Mouse (Mus musculus): ENCODE data around the gene Nomo1. TPM values are rescaled to one million over a fixed set of nuclear protein-coding genes. Genes with fewer than 3 reads are reported as not detected.
A peak's percentile ranks its signal among the peaks of the same experiment; 100 is the strongest.

The Nomo1 gene
- polyA plus RNA-seq, 1 experiment from 2014 or later = 46.7 TPM

DNA sequence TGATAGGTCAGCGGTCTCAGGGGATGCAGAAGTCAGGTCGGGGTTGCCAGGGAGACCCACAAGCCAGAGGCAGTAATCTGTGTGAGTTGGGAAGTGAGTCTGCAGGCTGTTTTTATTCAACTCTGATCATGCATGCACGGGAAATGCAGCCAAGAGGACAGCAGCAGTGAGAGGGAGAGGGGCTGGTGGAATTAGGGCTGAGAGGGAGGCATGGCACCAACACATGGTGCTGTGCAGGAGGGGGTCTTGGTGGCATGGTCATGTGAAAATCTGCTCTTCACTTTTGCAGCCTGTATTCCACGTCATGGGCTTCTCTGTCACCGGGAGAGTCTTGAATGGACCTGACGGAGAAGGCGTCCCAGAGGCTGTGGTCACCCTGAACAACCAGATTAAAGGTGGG is 16.5 kb downstream of the Nomo1 start:
- H3K4me2 ChIP-seq = no peak overlapping the region
- no peak overlapping the region for H3K9ac ChIP-seq
- no peak for ATAC-seq (replicated peaks)
- H3K4me3 ChIP-seq = no peak overlapping the region
- no peak overlapping the region for H3K27ac ChIP-seq
- no peaks in the 10 kb centered on the region for H3K27me3 ChIP-seq (replicated peaks)
- no peaks in the 10 kb centered on the region for H3K9me3 ChIP-seq
- 60% methylated on average over 7 of the region's 7 CpGs for WGBS
- no peaks in the 10 kb centered on the region for H3K4me1 ChIP-seq
- H3K36me3 ChIP-seq (replicated peaks) = peaks cover 57% of the 10 kb centered on the region; the same call in 1 of the 2 replicates

DNA sequence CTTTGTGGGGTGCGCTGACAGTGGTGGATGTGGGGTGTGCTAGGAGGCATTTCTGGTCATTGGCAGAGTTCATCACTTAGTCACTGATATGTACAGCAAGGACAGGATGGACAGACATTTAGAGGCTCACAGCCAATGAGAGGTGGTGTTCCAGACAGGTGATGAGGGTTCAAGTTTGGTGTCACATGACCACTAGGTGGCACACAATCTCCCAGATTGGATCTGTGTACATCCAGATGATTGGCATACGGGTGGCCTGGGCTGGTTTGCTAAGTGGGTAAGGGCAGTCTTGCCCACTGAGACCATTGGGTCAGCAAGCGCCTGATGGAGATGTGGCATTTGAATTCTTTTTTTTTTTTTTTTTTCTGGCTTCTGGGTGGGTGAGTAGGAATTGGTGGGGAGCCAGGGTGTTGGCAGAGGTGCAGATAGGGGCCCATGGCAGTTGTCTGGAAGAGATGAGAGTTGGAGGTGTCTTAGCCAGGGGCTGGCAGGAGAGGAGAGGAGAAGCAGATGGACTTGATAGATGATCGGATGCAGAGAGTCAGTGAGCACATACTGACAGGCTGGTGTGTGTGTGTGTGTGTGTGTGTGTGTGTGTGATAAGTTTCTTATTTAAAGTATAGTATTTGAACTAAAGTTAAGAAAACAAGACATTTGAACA is 18.8 kb downstream of the Nomo1 start:
- Histone ChIP-seq H3K27ac (no peak overlapping the region), H3K27me3 (replicated peaks) (no peaks in the 10 kb centered on the region), H3K4me1 (no peaks in the 10 kb centered on the region), H3K9ac (no peak overlapping the region), H3K9me3 (no peaks in the 10 kb centered on the region), H3K4me3 (no peak overlapping the region), H3K36me3 (replicated peaks) (peaks cover 51% of the 10 kb centered on the region; the same call in 1 of the 2 replicates), H3K4me2 (no peak overlapping the region)
- 92% methylated on average over 4 of the region's 4 CpGs for WGBS
- no peak for ATAC-seq (replicated peaks)

GRCm38 (mm10) chr7:46053566-46053965 is 20.1 kb downstream of the Nomo1 start:
- H3K27me3 ChIP-seq (replicated peaks) = no peaks in the 10 kb centered on the region
- WGBS = 96% methylated on average over 3 of the region's 3 CpGs
- no peak overlapping the region for H3K9ac ChIP-seq
- H3K36me3 ChIP-seq (replicated peaks) = peaks cover 46% of the 10 kb centered on the region; the same call in 1 of the 2 replicates
- no peak overlapping the region for H3K4me3 ChIP-seq
- H3K9me3 ChIP-seq = no peaks in the 10 kb centered on the region
- no peak for ATAC-seq (replicated peaks)
- no peaks in the 10 kb centered on the region for H3K4me1 ChIP-seq
- no peak overlapping the region for H3K4me2 ChIP-seq
- H3K27ac ChIP-seq = no peak overlapping the region

GRCm38 (mm10) chr7:46058882-46059281 is 25.4 kb downstream of the Nomo1 start:
- H3K36me3 ChIP-seq (replicated peaks) = peaks cover 50% of the 10 kb centered on the region; the same call in 1 of the 2 replicates
- no peak overlapping the region for H3K4me2 ChIP-seq
- no peaks in the 10 kb centered on the region for H3K27me3 ChIP-seq (replicated peaks)
- no peaks in the 10 kb centered on the region for H3K9me3 ChIP-seq
- no peaks in the 10 kb centered on the region for H3K4me1 ChIP-seq
- no peak overlapping the region for H3K4me3 ChIP-seq
- H3K9ac ChIP-seq = no peak overlapping the region
- ATAC-seq (replicated peaks) = no peak
- no peak overlapping the region for H3K27ac ChIP-seq
- 94% methylated on average over 11 of the region's 11 CpGs for WGBS

DNA sequence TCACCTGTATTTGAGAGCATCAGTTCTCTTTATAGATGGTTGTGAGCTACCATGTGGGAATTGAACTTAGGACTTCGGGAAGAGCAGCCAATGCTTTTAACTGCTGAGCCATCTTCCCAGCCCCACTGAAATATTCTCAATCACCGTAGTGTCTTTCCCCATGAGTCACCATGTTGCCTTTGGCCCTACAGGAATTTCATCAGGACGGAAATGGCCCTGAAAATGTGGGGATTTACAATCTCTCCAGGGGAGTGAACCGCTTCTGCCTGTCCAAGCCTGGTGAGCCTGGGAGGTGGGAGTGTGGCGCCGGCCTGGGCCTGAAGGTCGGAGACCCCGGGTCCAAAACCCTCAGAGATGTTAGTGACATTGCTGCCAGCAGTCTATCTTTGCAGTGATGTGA is 27.2 kb downstream of the Nomo1 start:
- H3K9ac ChIP-seq = no peak overlapping the region
- H3K4me3 ChIP-seq = no peak overlapping the region
- no peaks in the 10 kb centered on the region for H3K4me1 ChIP-seq
- no peaks in the 10 kb centered on the region for H3K27me3 ChIP-seq (replicated peaks)
- peaks cover 40% of the 10 kb centered on the region; the same call in 1 of the 2 replicates for H3K36me3 ChIP-seq (replicated peaks)
- no peak overlapping the region for H3K4me2 ChIP-seq
- no peak for ATAC-seq (replicated peaks)
- 94% methylated on average over 8 of the region's 8 CpGs for WGBS
- no peak overlapping the region for H3K27ac ChIP-seq
- H3K9me3 ChIP-seq = no peaks in the 10 kb centered on the region

DNA sequence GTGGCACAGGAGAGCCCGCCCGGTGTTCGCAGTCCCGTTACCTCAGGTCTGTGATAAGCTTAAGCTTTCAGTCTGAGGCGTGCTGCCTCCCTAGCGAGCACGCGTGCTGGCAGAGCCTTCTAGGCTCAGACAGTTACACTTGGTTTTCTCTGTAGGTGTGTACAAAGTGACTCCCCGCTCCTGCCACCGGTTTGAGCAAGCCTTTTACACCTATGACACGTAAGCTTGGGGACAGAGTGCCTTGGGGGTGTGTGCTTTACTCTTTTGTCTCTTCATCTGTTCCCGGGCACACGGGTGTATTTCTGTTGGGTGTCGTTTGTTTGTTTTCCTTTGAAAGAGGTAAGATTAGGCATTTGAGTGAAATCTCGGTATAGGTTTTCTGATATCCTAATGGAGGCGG is 28.1 kb downstream of the Nomo1 start:
- no peaks in the 10 kb centered on the region for H3K9me3 ChIP-seq
- ATAC-seq (replicated peaks) = no peak
- H3K4me2 ChIP-seq = no peak overlapping the region
- no peaks in the 10 kb centered on the region for H3K4me1 ChIP-seq
- H3K4me3 ChIP-seq = no peak overlapping the region
- no peaks in the 10 kb centered on the region for H3K27me3 ChIP-seq (replicated peaks)
- H3K36me3 ChIP-seq (replicated peaks) = peaks cover 43% of the 10 kb centered on the region; the same call in 1 of the 2 replicates
- 96% methylated on average over 16 of the region's 16 CpGs for WGBS
- no peak overlapping the region for H3K27ac ChIP-seq
- H3K9ac ChIP-seq = no peak overlapping the region

- Histone ChIP-seq H3K4me1 (no peaks in the 10 kb centered on the region), H3K27ac (no peak overlapping the region), H3K9me3 (no peaks in the 10 kb centered on the region), H3K4me2 (no peak overlapping the region), H3K9ac (no peak overlapping the region), H3K27me3 (replicated peaks) (no peaks in the 10 kb centered on the region), H3K36me3 (replicated peaks) (peaks cover 44% of the 10 kb centered on the region; the same call in 1 of the 2 replicates), H3K4me3 (no peak overlapping the region)
- no peak for ATAC-seq (replicated peaks)
- 94% methylated on average over 6 of the region's 6 CpGs for WGBS
These were observed 29.8 kb downstream of the Nomo1 start for GRCm38 (mm10) chr7:46063296-46063695.

DNA sequence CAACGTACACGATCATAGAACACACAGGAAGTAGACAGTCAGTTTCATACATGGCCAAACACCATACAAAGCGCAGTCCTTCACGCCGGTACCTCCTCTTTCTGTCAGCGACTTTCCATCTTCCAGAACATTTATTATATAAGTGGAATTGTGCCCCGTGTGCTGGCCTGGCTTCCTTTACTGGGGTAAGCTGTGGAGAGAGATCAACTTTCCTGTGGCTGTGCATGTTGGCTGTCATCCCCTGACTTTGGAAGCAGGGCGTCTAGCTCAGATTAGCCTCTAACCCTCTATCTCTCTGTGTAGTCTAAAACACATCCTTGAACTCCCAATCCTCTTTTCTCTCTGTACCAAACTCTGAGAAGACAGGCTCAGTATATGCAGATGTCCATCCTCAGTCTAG is 35.3 kb downstream of the Nomo1 start:
- Histone ChIP-seq H3K4me1 (no peaks in the 10 kb centered on the region), H3K27ac (no peak overlapping the region), H3K4me2 (no peak overlapping the region), H3K4me3 (no peak overlapping the region), H3K27me3 (replicated peaks) (no peaks in the 10 kb centered on the region), H3K9ac (no peak overlapping the region), H3K9me3 (no peaks in the 10 kb centered on the region), H3K36me3 (replicated peaks) (peaks cover 51% of the 10 kb centered on the region; the same call in 1 of the 2 replicates)
- ATAC-seq (replicated peaks) = no peak
- WGBS = 97% methylated on average over 8 of the region's 8 CpGs

- Histone ChIP-seq H3K9ac (no peak overlapping the region), H3K4me1 (no peaks in the 10 kb centered on the region), H3K4me2 (no peak overlapping the region), H3K36me3 (replicated peaks) (peaks cover 36% of the 10 kb centered on the region; the same call in 1 of the 2 replicates), H3K27me3 (replicated peaks) (no peaks in the 10 kb centered on the region), H3K27ac (no peak overlapping the region), H3K4me3 (no peak overlapping the region), H3K9me3 (no peaks in the 10 kb centered on the region)
- no peak for ATAC-seq (replicated peaks)
- WGBS = 90% methylated on average over 7 of the region's 7 CpGs
These were observed 43.3 kb downstream of the Nomo1 start for GRCm38 (mm10) chr7:46076844-46077243.

GRCm38 (mm10) chr7:46077675-46078074 is 44.2 kb downstream of the Nomo1 start:
- H3K4me3 ChIP-seq = no peak overlapping the region
- no peak overlapping the region for H3K4me2 ChIP-seq
- H3K27ac ChIP-seq = no peak overlapping the region
- H3K9ac ChIP-seq = no peak overlapping the region
- H3K9me3 ChIP-seq = no peaks in the 10 kb centered on the region
- 75% methylated on average over 12 of the region's 12 CpGs for WGBS
- no peaks in the 10 kb centered on the region for H3K4me1 ChIP-seq
- no peak for ATAC-seq (replicated peaks)
- peaks cover 36% of the 10 kb centered on the region; the same call in 1 of the 2 replicates for H3K36me3 ChIP-seq (replicated peaks)
- no peaks in the 10 kb centered on the region for H3K27me3 ChIP-seq (replicated peaks)

DNA sequence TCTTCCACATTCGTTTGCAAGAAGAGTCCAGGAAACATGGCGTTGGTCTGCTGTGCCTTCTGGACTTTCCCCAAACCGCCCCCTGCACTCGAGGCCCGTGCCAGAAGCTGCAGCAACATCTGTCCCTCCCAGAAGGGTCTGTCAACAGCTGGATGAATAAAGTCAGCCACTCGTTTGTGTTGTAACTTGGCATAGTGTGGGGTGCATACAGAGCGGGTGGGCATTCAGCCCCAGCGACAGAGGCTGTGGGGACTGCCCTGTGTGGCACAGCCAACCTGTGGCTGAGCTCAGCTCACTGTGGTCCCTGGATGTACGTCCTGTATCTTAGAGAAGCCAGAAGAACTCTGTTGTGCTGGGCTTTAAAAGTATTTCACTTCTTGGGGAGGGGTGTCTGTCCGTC is 50.5 kb downstream of the Nomo1 start:
- no peak for ATAC-seq (replicated peaks)
- peaks cover 33% of the 10 kb centered on the region; the same call in 1 of the 2 replicates for H3K36me3 ChIP-seq (replicated peaks)
- 92% methylated on average over 10 of the region's 10 CpGs for WGBS

DNA sequence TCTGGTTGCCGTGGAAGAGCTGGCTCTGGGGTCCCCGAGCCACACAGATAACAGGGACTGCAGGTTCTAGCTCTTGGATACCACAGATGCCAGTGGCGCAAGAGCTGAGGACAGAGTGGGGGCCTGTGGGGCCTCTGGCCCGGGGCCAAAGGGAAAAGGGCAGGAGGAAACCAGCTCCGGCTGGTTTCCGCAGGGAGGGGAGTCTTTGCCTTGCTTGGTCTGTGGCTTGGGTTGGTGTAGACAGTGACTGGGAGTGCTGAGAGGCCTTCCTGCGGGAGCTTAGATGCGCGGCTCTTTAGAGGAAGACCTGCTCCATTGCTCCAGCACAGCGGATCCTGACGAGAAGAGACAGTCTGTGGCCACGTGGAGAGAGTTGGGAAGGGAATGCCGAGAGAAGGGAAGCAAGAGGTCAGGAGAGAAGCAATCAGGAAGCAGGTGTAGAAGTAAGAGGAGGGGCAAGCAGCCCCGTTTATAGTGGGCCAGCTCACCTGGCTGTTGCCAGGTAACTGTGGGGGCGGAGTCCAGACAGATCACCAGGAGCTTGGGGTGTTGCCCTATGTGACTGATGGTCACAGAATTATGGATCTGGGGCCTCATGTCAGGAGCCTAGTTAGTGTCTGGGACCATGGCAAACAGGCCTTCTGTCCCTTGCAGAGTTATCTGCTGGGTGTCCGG is 51.5 kb downstream of the Nomo1 start:
- Histone ChIP-seq H3K4me1 (no peaks in the 10 kb centered on the region), H3K27ac (no peak overlapping the region), H3K4me3 (no peak overlapping the region), H3K9me3 (no peaks in the 10 kb centered on the region), H3K9ac (no peak overlapping the region), H3K27me3 (replicated peaks) (no peaks in the 10 kb centered on the region), H3K36me3 (replicated peaks) (peaks cover 26% of the 10 kb centered on the region; the same call in 1 of the 2 replicates), H3K4me2 (no peak overlapping the region)
- 68% methylated on average over 16 of the region's 16 CpGs for WGBS
- 0 out of 2 replicates have a peak, but pooled peaks have one; percentile 17 for ATAC-seq (replicated peaks)

More for the DNA sequence above, 50.5 kb downstream of the Nomo1 start:
- Histone ChIP-seq H3K4me2 (no peak overlapping the region), H3K9me3 (no peaks in the 10 kb centered on the region), H3K27ac (no peak overlapping the region), H3K4me1 (no peaks in the 10 kb centered on the region), H3K9ac (no peak overlapping the region), H3K27me3 (replicated peaks) (no peaks in the 10 kb centered on the region), H3K4me3 (no peak overlapping the region)
